Comparison of ENCODE assay signal across 9 mouse cellular contexts in the genomic region with DNA sequence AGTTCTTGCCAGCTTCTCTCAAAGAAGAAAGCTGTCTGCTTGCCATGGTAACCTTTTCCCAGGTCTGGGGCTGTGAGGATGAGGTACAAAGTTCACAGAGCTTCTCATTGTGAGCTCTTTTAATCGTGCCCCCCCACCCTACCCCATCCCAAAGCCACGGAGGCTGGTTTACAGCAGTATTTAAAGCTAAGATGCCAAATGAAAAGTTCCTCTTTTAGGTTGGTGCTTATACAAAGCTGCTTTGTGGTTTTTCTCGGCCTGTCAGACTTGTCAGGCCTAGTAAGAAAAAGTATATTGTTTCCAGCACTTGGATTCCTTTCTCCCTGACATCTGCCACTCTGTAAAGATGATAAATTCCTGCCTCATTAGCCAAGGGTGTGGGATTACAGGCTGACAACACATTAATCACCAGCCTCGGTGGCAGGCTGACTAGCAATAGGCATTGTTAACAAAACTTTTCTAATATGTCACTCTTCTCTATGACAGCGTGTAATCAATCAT.
A peak's percentile ranks its signal among the peaks of the same experiment; 100 is the strongest.
DNase-seq lines count a peak whose midpoint lies in the region; ATAC-seq lines count a peak whose summit lies in the region.
"Had no signal": no experiment of that assay in that cellular context is flagged by ENCODE, and none has a peak within 500 bp of the region (broad histone marks: within the 10 kb centered on the region; RNA-seq: fewer than 3 reads in every experiment).

No protein-coding gene starts in this region.

- no peaks in the 10 kb centered on the region for H3K9me3 ChIP-seq in forebrain, embryonic 12.5 days

- H3K27me3 ChIP-seq in forebrain, embryonic 12.5 days, result peaks cover 23% of the 10 kb centered on the region; the same call in 1 of the 2 replicates

- no peak overlapping the region for H3K4me3 ChIP-seq in forebrain, embryonic 12.5 days (replicated peaks)

- peaks cover 29% of the 10 kb centered on the region for H3K4me1 ChIP-seq in forebrain, embryonic 12.5 days

- 11% methylated on average over 5 of the region's 5 CpGs for WGBS in forebrain, embryonic 12.5 days

- no peaks in the 10 kb centered on the region for H3K36me3 ChIP-seq in forebrain, embryonic 12.5 days (replicated peaks)

- H3K27ac ChIP-seq in forebrain, embryonic 12.5 days, result 0 out of 2 replicates have a peak overlapping the region, but pooled peaks have one; percentile 42

- H3K9ac ChIP-seq in forebrain, embryonic 12.5 days, result no peak overlapping the region

- peak; percentile 74 for ATAC-seq in forebrain, embryonic 12.5 days (ENCODE audit: low FRiP score)
- no peak for ATAC-seq in inflammation-experienced regulatory T-cells, adult 6 months
- ATAC-seq: intestine, embryonic 16.5 days had no signal

- peak; percentile 74 for DNase-seq in kidney, adult 9 months
- DNase-seq in kidney, postnatal 10 days, result no peak
- DNase-seq in brain, adult 2 months (ENCODE audit: low read depth, low spot score), result peak; percentile 18
- peak; percentile 43 to 69 for DNase-seq in kidney, postnatal 36 days
- DNase-seq in T-cell, adult 2 months (ENCODE audit: low spot score), result no peak
- DNase-seq in thymus, postnatal 36 days, result no peak

- H3K4me2 ChIP-seq in forebrain, embryonic 12.5 days, result no peak overlapping the region; the same call in 1 of the 2 replicates

Comparison
In these comparisons a context has a peak if more than half of its experiments do, and no peak if none do; other contexts are left out.
1. DNase-seq: peak in kidney, adult 9 months (single experiment), brain, adult 2 months (single experiment) and kidney, postnatal 36 days (2 of 2); none in kidney, postnatal 10 days (single experiment), T-cell, adult 2 months (single experiment) and thymus, postnatal 36 days (0 of 2).